Comparison of ENCODE assay signal across 8 mouse cellular contexts in the genomic region with DNA sequence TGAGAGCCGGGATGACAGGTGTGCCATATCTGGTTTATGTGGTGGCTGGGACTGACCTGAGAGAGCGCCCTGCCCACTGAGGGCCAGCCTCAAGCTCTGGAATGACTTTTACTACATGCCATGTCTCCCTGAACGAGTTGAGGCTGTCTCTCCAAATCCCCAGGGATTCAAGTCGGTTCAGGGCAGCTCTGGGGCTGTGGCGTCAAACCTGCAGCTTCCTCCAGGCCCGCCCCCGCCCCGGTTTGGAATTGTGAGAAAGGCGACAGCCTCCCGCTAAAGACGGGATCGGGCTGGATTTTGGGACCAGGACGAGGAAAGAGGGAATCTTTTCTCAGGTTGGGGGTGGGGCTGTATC. TPM values are rescaled to one million over a fixed set of nuclear protein-coding genes. Genes with fewer than 3 reads are reported as not detected.
A peak's percentile ranks its signal among the peaks of the same experiment; 100 is the strongest.
DNase-seq lines count a peak whose midpoint lies in the region; ATAC-seq and TF ChIP-seq lines count a peak whose summit lies in the region.

No protein-coding gene starts in this region.

- H3K36me3 ChIP-seq in E14TG2a.4 (ENCODE audit: insufficient read depth, low read length): no peaks in the 10 kb centered on the region
- H3K36me3 ChIP-seq in forebrain, embryonic 11.5 days (ENCODE audit: control insufficient read depth, insufficient read depth, low read length): no peaks in the 10 kb centered on the region
- no peaks in the 10 kb centered on the region for H3K36me3 ChIP-seq in kidney, postnatal 0 days (ENCODE audit: insufficient read depth, low read length)
- H3K36me3 ChIP-seq in neural tube, embryonic 12.5 days: no peaks in the 10 kb centered on the region

- no peak overlapping the region for H3K9ac ChIP-seq in forebrain, embryonic 11.5 days (ENCODE audit: low read length)
- peak overlapping the region; percentile 64; the same call in 1 of the 2 replicates for H3K9ac ChIP-seq in kidney, postnatal 0 days (ENCODE audit: low read depth, low read length)
- no peak overlapping the region for H3K9ac ChIP-seq in neural tube, embryonic 12.5 days

- H3K27me3 ChIP-seq in E14TG2a.4 (ENCODE audit: insufficient read depth, low read length): peaks cover 59% of the 10 kb centered on the region
- peaks cover 18% of the 10 kb centered on the region for H3K27me3 ChIP-seq in forebrain, embryonic 11.5 days (ENCODE audit: control insufficient read depth, insufficient read depth, low read length)
- no peaks in the 10 kb centered on the region for H3K27me3 ChIP-seq in kidney, postnatal 0 days (ENCODE audit: insufficient read depth, low read length)
- H3K27me3 ChIP-seq in neural tube, embryonic 12.5 days (replicated peaks): peaks cover 37% of the 10 kb centered on the region

- 5% methylated on average over 13 of the region's 13 CpGs for WGBS in forebrain, embryonic 11.5 days
- under 1% methylated on average over 13 of the region's 13 CpGs for WGBS in kidney, postnatal 0 days
- whole genome bisulfite sequencing in neural tube, embryonic 12.5 days: 3% methylated on average over 13 of the region's 13 CpGs

- intact Hi-C loops in left cerebral cortex, postnatal 10 days (cut with DNase I): no loop called here

- peak; percentile 22 for DNase-seq in embryo, embryonic 10.5 days (ENCODE audit: low spot score)
- DNase-seq in embryo, embryonic 9.5 days (ENCODE audit: extremely low spot score): no peak
- DNase-seq in forebrain, embryonic 11.5 days (ENCODE audit: low spot score): peak; percentile 60
- DNase-seq in kidney, postnatal 0 days (ENCODE audit: low spot score): peak; percentile 25
- no peak for DNase-seq in left cerebral cortex, postnatal 10 days (ENCODE audit: extremely low spot score in 1 of 2, low spot score in 2 of 2)
- DNase-seq in c-Kit-positive CD71-positive TER-119-positive erythroid progenitor cells, embryonic 14.5 days (ENCODE audit: low spot score): no peak

- H3K27ac ChIP-seq in forebrain, embryonic 11.5 days (ENCODE audit: low read depth, low read length): no peak overlapping the region
- peak overlapping the region; percentile 74; the same call in 1 of the 2 replicates for H3K27ac ChIP-seq in kidney, postnatal 0 days
- H3K27ac ChIP-seq in neural tube, embryonic 12.5 days: no peak overlapping the region

- peaks cover 4% of the 10 kb centered on the region; the same call in 1 of the 2 replicates for H3K9me3 ChIP-seq in E14TG2a.4 (ENCODE audit: low read length)
- no peaks in the 10 kb centered on the region for H3K9me3 ChIP-seq in forebrain, embryonic 11.5 days (ENCODE audit: control insufficient read depth, low read length)
- H3K9me3 ChIP-seq in kidney, postnatal 0 days (replicated peaks; ENCODE audit: low read length): no peaks in the 10 kb centered on the region
- H3K9me3 ChIP-seq in neural tube, embryonic 12.5 days: no peaks in the 10 kb centered on the region

- TF ChIP-seq CTCF in E14TG2a.4 (conservative IDR thresholded peaks at IDR 0.05; ENCODE audit: low read length): no peak
- no peak for TF ChIP-seq CTCF in kidney, postnatal 0 days (IDR thresholded peaks at IDR 0.05; ENCODE audit: low read depth)

- peak overlapping the region; percentile 47 for H3K4me2 ChIP-seq in forebrain, embryonic 11.5 days (ENCODE audit: low read depth, low read length, severe bottlenecking)
- peak overlapping the region; percentile 61 for H3K4me2 ChIP-seq in kidney, postnatal 0 days (ENCODE audit: low read length)
- H3K4me2 ChIP-seq in neural tube, embryonic 12.5 days (replicated peaks): peak overlapping the region; percentile 66

- ATAC-seq in forebrain, embryonic 11.5 days (replicated peaks; ENCODE audit: low FRiP score): peak; percentile 30; the same call in 1 of the 2 replicates
- ATAC-seq in kidney, postnatal 0 days (replicated peaks; ENCODE audit: low FRiP score, low read depth): peak; percentile 7; the same call in 1 of the 2 replicates
- peak; percentile 33; the same call in 1 of the 2 replicates for ATAC-seq in neural tube, embryonic 12.5 days (ENCODE audit: low FRiP score, low read depth)

- H3K4me3 ChIP-seq in E14TG2a.4 (replicated peaks; ENCODE audit: low read length): peak overlapping the region; percentile 80
- peak overlapping the region; percentile 32; the same call in 1 of the 2 replicates for H3K4me3 ChIP-seq in forebrain, embryonic 11.5 days (ENCODE audit: low read depth, low read length)
- peak overlapping the region; percentile 50 for H3K4me3 ChIP-seq in kidney, postnatal 0 days (replicated peaks; ENCODE audit: low read depth, low read length)
- peak overlapping the region; percentile 36 for H3K4me3 ChIP-seq in neural tube, embryonic 12.5 days

- peaks cover 70% of the 10 kb centered on the region for H3K4me1 ChIP-seq in E14TG2a.4 (replicated peaks; ENCODE audit: low read depth, low read length)
- H3K4me1 ChIP-seq in forebrain, embryonic 11.5 days (replicated peaks; ENCODE audit: control insufficient read depth, insufficient read depth, low read length): peaks cover 9% of the 10 kb centered on the region
- H3K4me1 ChIP-seq in kidney, postnatal 0 days (replicated peaks; ENCODE audit: insufficient read depth, low read length): peaks cover 6% of the 10 kb centered on the region
- H3K4me1 ChIP-seq in neural tube, embryonic 12.5 days: peaks cover 17% of the 10 kb centered on the region

RNA-seq across cellular contexts. Expression of a gene that starts 2.9 kb away (rescaled TPM):
- polyA plus RNA-seq in forebrain, embryonic 11.5 days (2014; fragmentation: Nextera tagmentation; extraction: Ambion mirVana): 1.4 TPM in 2 replicates
- polyA plus RNA-seq in kidney, postnatal 0 days (2015; fragmentation: Nextera tagmentation; extraction: Ambion mirVana): 0.87 and 1.1 TPM in 2 replicates
- 1.8 and 2.0 TPM in 2 replicates for polyA plus RNA-seq in neural tube, embryonic 12.5 days (2016; fragmentation: Nextera tagmentation; extraction: Ambion mirVana)
- total RNA-seq in left cerebral cortex, postnatal 10 days (2021): 1 to 10 TPM; 3.6 to 4.3 TPM

RNA-seq across cellular contexts. Expression of a gene that starts 26.7 kb away (rescaled TPM):
- polyA plus RNA-seq in forebrain, embryonic 11.5 days (2014; fragmentation: Nextera tagmentation; extraction: Ambion mirVana): 31.1 and 32.5 TPM in 2 replicates
- polyA plus RNA-seq in kidney, postnatal 0 days (2015; fragmentation: Nextera tagmentation; extraction: Ambion mirVana): 40.8 and 43.6 TPM in 2 replicates
- polyA plus RNA-seq in neural tube, embryonic 12.5 days (2016; fragmentation: Nextera tagmentation; extraction: Ambion mirVana): 19.7 and 20.6 TPM in 2 replicates
- total RNA-seq in left cerebral cortex, postnatal 10 days (2021): 1 to 10 TPM; 4.6 to 6.7 TPM

RNA-seq across cellular contexts. Expression of a gene that starts 27.7 kb away (rescaled TPM):
- polyA plus RNA-seq in forebrain, embryonic 11.5 days (2014; fragmentation: Nextera tagmentation; extraction: Ambion mirVana): 22.3 and 22.8 TPM in 2 replicates
- 37.6 and 40.4 TPM in 2 replicates for polyA plus RNA-seq in kidney, postnatal 0 days (2015; fragmentation: Nextera tagmentation; extraction: Ambion mirVana)
- 24.2 and 24.3 TPM in 2 replicates for polyA plus RNA-seq in neural tube, embryonic 12.5 days (2016; fragmentation: Nextera tagmentation; extraction: Ambion mirVana)
- total RNA-seq in left cerebral cortex, postnatal 10 days (2021): 10 to 100 TPM; 14.8 to 15.9 TPM

RNA-seq across cellular contexts. Expression of a gene that starts 48.0 kb away (rescaled TPM):
- polyA plus RNA-seq in forebrain, embryonic 11.5 days (2014; fragmentation: Nextera tagmentation; extraction: Ambion mirVana): not detected in 2 replicates
- 2.0 and 2.9 TPM in 2 replicates for polyA plus RNA-seq in kidney, postnatal 0 days (2015; fragmentation: Nextera tagmentation; extraction: Ambion mirVana)
- polyA plus RNA-seq in neural tube, embryonic 12.5 days (2016; fragmentation: Nextera tagmentation; extraction: Ambion mirVana): 0.68 and 0.97 TPM in 2 replicates
- total RNA-seq in left cerebral cortex, postnatal 10 days (2021): under 1 TPM; 0.62 to 0.67 TPM

Comparison
In these comparisons a context has a peak if more than half of its experiments do, and no peak if none do; other contexts are left out.
1. DNase-seq: peak in embryo, embryonic 10.5 days (single experiment), forebrain, embryonic 11.5 days (single experiment) and kidney, postnatal 0 days (single experiment); none in embryo, embryonic 9.5 days (single experiment), left cerebral cortex, postnatal 10 days (0 of 2) and c-Kit-positive CD71-positive TER-119-positive erythroid progenitor cells, embryonic 14.5 days (single experiment).
2. Peak in every context shown above with its lines, with median percentiles within 50 percentile points of each other: H3K4me3 ChIP-seq, ATAC-seq and H3K4me2 ChIP-seq.